Mouse (Mus musculus) olfactory bulb, adult 2 months (tissue): Measurements from ENCODE around the gene Gm9936. TPM values are rescaled to one million over a fixed set of nuclear protein-coding genes. Genes with fewer than 3 reads are reported as not detected.
"Not testable (repeated sequence)": the region's sequence is repeated elsewhere in the genome, so short reads cannot be mapped to it uniquely, and the experiment has no call there.

Experiments
- H3K27ac ChIP-seq: fragments of 200-500 bp; 2 replicates; pipeline ENCODE4 v1.5.1; 2012; ENCODE audit warnings: low read depth, low read length; ENCODE audit not compliant: insufficient read depth
- H3K4me1 ChIP-seq: fragments of 200-500 bp; 2 replicates; pipeline ENCODE4 v1.6.1; 2012; ENCODE audit warnings: low read length; ENCODE audit not compliant: control insufficient read depth, insufficient read depth
- H3K4me3 ChIP-seq: fragments of 200-500 bp; 2 replicates; pipeline ENCODE4 v1.5.1; 2012; ENCODE audit warnings: mild to moderate bottlenecking, low read depth, low read length, moderate library complexity; ENCODE audit not compliant: insufficient read depth
- CTCF ChIP-seq: fragments of 200-500 bp; IDR thresholded peaks from 2 replicates; pipeline ENCODE4 v1.5.1; 2012; ENCODE audit warnings: low read depth, mild to moderate bottlenecking, low read length, moderate library complexity; ENCODE audit not compliant: insufficient read depth
- POLR2A ChIP-seq: fragments of 200-500 bp; IDR thresholded peaks from 2 replicates; pipeline ENCODE4 v1.6.1; 2012; ENCODE audit warnings: mild to moderate bottlenecking, low read depth, low read length, moderate library complexity; ENCODE audit not compliant: insufficient read depth
- WGBS: fragments of 180-500 bp; shearing (Covaris S2); methylation state at CpG from one replicate; pipeline ENCODE4 v1.1.7; 2018; 5-methylcytosine and 5-hydroxymethylcytosine counted together
- polyA plus RNA-seq: library from polyadenylated mRNA; stranded (reverse); fragments of >200 nt; gene quantifications from 2 replicates; pipeline ENCODE4 v1.2.4, GENCODE M21; 2012; ENCODE audit warnings: low replicate concordance; ENCODE audit not compliant: missing spikeins, insufficient read depth, insufficient read length

Gene Gm9936
- polyA plus RNA-seq, 1 experiment, result not detected

DNA sequence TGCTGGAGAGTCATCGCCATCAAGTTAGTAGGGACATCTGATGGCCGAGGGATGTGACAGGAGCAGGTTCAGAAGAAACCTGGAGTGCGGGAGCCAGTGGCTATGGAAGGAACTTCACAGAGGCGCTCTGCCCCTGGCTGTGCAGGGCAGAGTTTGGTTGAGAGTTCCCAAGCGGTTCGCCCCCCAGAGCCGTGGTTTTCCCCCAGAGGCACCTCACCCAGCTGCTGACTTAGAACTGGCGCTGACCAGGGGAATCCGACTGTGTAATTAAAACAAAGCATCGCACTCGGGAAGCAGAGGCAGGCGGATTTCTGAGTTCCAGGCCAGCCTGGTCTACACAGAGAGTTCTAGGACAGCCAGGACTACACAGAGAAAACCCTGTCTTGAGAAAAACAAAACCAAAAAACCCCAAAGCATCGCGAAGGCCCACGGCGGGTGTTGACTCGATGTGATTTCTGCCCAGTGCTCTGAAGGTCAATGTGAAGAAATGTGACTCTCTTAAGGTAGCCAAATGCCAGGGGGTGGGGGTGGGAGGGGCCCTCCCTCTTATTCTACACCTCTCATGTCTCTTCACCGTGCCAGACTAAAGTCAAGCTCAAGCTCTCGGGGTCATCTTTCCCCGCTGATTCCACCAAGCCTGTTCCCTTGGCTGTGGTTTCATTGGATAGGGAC lies 6.8 kb downstream of the Gm9936 start:
- no peak for TF ChIP-seq POLR2A
- WGBS, result 89% methylated on average over 20 of the region's 20 CpGs
- Histone ChIP-seq H3K4me3 (no peak overlapping the region), H3K4me1 (no peaks in the 10 kb centered on the region), H3K27ac (no peak overlapping the region)

DNA sequence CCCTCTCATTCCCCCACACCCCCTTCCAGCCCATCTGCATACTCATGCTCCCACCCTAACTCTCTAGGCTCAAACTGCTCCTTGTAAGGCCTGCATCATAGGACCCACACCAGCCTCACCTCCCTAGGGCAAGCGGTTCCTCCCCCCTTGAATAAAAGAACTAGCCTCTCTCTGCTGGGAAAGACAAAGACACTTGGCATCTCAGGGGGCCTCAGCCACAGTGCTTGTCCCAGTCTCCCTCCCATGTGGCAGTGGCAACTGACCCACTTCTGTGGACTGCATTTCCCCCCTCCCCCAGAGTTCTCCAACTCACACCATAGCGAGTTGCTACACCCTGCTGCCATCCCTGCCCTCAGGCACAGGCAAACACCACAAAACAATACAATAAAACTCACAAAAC lies 14.1 kb downstream of the Gm9936 start:
- not testable (repeated sequence) for H3K4me3 ChIP-seq, H3K27ac ChIP-seq, H3K4me1 ChIP-seq
- 55% methylated on average over 2 of the region's 2 CpGs for WGBS

DNA sequence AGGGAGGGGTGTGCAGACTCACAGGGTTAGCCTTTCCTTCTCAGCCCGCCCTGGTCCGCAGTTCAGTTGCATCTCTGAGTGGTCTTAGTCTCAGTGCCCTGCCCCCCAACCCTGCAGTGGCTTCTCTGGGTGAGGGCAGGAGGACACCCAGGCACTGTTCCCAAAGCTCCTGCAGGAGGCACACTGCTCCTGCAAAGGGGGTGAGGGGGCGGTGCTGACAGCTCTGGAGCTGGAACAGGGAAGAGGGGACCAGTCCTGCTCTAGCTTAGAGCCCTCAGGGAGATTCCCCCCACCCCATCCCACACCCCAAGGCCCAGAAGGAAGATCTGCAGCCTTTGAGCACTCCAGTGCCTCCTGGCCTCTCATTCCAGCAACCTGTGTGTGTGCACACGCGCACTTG lies 15.8 kb downstream of the Gm9936 start:
- 0 out of 2 replicates have a peak, but pooled peaks cover 7% of the 10 kb centered on the region for H3K4me1 ChIP-seq
- H3K4me3 ChIP-seq, result no peak overlapping the region
- WGBS, result 71% methylated on average over 5 of the region's 5 CpGs
- no peak for TF ChIP-seq CTCF
- TF ChIP-seq POLR2A, result no peak
- no peak overlapping the region for H3K27ac ChIP-seq

DNA sequence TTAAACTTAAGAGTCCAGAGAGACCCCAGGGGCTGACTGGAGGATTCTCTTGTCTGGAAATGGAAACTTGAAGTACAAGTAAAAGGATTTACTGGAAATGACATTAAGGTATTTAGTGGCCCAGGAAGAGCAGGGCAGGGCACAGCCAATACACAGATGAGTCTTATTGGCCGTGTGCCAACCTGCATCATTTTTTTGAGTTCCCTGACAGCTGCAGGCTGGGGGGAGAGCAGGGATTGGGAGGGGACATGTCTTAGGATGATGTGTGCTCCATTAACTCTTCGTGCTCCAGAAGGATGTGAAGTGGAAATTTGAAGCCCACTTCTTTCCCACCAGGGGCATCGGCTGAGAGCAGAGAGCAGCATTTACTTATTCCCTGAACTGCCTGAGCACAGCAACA lies 16.3 kb downstream of the Gm9936 start:
- not testable (repeated sequence) for H3K4me3 ChIP-seq, H3K4me1 ChIP-seq, H3K27ac ChIP-seq
- WGBS, result 62% methylated on average over 3 of the region's 3 CpGs

DNA sequence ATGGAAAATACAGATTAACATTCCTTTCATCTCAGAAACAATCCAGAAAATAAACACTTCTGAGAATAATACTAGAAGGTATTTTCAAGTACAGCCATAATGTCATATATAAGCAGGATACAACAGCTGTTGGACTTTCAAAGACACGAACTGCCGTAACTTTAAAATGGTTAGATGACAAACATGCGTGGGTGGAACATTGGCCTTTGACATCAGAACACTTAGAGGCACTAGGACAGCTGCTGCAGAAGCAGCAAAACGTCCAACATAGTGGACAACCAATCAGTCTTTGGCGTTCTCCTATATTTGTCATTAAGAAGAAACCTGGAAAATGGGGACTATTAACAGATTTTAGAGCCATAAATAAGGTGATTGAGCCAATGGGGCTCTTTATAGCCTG lies 18.0 kb downstream of the Gm9936 start:
- H3K27ac ChIP-seq, H3K4me3 ChIP-seq, H3K4me1 ChIP-seq: not testable (repeated sequence)
- WGBS, result 88% methylated on average over 5 of the region's 5 CpGs

DNA sequence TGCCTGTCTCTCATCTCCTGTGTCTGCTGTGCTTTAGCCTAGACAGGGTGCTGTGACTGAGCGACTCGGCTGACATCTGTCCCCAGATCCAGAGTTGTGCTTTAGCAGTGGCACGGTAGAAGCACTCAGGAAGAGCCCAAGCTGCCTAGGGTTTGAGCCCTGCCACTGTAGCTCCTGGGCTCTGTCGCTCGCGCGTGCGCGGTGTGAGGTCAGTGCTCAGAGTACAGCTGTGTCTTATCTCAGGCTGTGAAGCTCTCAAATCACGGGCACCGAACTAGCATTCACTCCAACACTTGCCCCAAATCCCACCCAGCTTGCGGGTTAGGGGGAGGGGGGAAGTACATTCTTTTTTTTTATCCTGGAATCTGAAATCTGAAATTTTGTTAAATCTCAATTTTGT lies 21.6 kb downstream of the Gm9936 start:
- WGBS, result 78% methylated on average over 12 of the region's 12 CpGs
- Histone ChIP-seq H3K4me1 (no peaks in the 10 kb centered on the region), H3K27ac (no peak overlapping the region), H3K4me3 (no peak overlapping the region)
- TF ChIP-seq CTCF (no peak), POLR2A (no peak)

DNA sequence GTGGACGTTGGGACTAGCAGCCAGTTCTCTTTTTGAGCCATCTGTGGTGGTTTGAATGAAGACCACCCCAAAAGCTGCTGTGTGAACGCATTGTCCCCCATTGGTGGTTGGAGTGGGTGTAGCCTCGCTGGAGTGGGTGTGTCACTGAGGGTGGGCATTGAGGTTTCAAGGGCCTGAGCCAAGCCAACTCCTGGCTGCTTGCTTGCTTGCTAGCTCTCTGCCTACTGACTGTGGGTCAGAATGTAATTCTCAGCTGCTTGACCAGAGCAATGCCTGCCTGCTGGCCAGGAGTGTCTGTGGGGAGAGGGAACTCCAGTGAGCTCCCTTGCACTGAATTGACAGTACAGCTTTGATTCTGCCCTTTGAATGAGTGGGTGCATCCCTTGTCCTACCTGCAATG lies 28.7 kb downstream of the Gm9936 start:
- Histone ChIP-seq H3K27ac (no peak overlapping the region), H3K4me3 (no peak overlapping the region), H3K4me1 (peaks cover 6% of the 10 kb centered on the region)
- 70% methylated on average over 3 of the region's 3 CpGs for WGBS
- TF ChIP-seq CTCF (no peak), POLR2A (no peak)

DNA sequence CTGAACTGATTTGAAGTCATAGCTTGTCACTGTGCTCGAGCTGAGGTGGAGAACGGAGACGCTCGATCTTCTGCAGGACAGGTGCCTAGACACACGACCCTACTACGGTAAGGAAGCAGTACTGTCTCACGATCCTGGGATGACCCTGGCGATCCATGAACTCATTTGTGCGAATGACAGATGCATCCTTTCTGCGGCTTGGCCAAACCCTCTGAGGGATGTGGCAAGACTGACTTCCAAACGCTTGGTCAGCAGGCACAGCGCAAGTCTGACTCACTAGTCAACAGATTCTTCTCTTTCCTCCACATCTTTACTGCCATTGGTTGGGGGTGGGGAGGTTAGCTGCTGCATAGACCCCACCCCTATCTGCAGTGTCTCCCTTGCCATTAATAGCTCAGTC lies 31.1 kb downstream of the Gm9936 start:
- Histone ChIP-seq H3K4me3 (no peak overlapping the region), H3K27ac (no peak overlapping the region), H3K4me1 (peaks cover 6% of the 10 kb centered on the region)
- no peak for TF ChIP-seq POLR2A
- TF ChIP-seq CTCF, result no peak
- WGBS, result 87% methylated on average over 12 of the region's 12 CpGs

DNA sequence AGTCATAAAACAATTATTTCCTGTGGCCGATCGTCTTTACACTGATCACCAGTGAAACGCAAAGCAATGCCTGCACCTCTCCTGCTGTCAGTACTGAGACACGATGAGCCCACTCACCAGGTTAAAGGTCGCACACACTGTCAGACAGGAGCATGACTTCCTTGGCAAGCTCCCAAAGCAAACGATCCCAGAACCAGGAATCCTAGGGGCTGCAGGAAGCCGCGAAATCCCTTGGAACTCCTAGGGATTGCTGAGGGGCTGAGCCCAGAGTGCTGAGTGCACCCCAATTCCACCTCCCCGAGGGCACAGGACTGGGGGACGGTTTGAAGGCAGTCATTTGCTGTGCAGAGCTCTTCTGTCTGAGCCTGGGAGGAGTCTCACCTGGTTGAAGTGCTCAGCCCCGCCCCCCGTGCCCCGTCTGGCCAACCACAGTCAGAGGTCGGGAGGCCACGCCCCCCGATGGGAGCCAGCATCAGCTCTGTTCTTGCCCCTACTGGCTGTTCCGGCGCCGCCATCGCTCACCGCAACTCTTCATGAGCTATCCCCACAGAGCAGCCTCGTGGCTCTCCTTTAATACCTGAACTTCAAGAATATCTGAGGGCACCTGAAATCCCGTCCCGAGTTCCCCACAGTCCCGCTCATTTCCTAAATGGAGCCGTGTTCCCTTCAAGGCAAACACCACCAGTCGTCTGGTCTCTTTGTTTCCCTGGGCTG lies 32.3 kb downstream of the Gm9936 start:
- 6% methylated on average over 27 of the region's 27 CpGs for WGBS
- peak overlapping the region; percentile 40 for H3K4me3 ChIP-seq
- TF ChIP-seq POLR2A (no peak), CTCF (no peak)
- peaks cover 6% of the 10 kb centered on the region for H3K4me1 ChIP-seq
- H3K27ac ChIP-seq, result 0 out of 2 replicates have a peak overlapping the region, but pooled peaks have one; percentile 6

DNA sequence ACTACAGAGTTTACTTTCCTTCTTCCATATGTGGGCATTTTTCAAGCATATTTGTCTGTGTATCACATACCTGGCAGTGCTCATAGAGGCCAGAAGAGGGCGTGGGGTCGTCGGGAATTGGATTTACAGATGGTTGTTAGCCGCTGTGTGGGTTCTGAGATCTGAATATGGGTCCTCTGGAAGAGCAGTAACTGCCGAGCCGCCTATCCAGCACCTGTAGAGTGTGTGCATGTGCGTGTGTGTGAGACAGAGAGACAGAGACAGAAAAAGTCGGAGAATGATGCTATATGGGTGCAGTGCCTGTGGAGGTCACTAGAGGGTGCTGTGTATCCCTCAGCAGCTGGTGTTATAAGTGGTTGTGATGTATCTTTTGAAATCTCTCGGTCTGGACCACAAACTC lies 34.3 kb downstream of the Gm9936 start:
- TF ChIP-seq CTCF, result peak; percentile 96
- no peak for TF ChIP-seq POLR2A
- Histone ChIP-seq H3K27ac (no peak overlapping the region), H3K4me3 (no peak overlapping the region), H3K4me1 (peaks cover 6% of the 10 kb centered on the region)
- WGBS, result 7% methylated on average over 9 of the region's 9 CpGs
